Mouse (Mus musculus) megakaryocyte-erythroid progenitor cell, adult 5-6 weeks (primary cell): ENCODE data around the gene Syt9. TPM values are rescaled to one million over a fixed set of nuclear protein-coding genes. Genes with fewer than 3 reads are reported as not detected.

ENCODE experiments used
- ATAC-seq: replicated peaks from 2 replicates; pipeline ENCODE4 v1.8.0; 2016; ENCODE audit warnings: mild to moderate bottlenecking, inconsistent platforms; ENCODE audit not compliant: severe bottlenecking, poor library complexity, low FRiP score, low TSS enrichment
- total RNA-seq, 2 experiments: library from RNA; stranded (forward) in 1 of 2; stranded (reverse) in 1 of 2; fragments of 200-1000, 215-1000 nt in 1 of 2; fragments of >200 nt in 1 of 2; fragmentation: Nextera tagmentation in 1 of 2; gene quantifications; 2 replicates each; pipeline ENCODE4 v1.2.3; 2014 to 2017

Gene Syt9
- total RNA-seq (2014; fragmentation: Nextera tagmentation) (not detected in 2 replicates), total RNA-seq (2017) (not detected in 2 replicates)

DNA sequence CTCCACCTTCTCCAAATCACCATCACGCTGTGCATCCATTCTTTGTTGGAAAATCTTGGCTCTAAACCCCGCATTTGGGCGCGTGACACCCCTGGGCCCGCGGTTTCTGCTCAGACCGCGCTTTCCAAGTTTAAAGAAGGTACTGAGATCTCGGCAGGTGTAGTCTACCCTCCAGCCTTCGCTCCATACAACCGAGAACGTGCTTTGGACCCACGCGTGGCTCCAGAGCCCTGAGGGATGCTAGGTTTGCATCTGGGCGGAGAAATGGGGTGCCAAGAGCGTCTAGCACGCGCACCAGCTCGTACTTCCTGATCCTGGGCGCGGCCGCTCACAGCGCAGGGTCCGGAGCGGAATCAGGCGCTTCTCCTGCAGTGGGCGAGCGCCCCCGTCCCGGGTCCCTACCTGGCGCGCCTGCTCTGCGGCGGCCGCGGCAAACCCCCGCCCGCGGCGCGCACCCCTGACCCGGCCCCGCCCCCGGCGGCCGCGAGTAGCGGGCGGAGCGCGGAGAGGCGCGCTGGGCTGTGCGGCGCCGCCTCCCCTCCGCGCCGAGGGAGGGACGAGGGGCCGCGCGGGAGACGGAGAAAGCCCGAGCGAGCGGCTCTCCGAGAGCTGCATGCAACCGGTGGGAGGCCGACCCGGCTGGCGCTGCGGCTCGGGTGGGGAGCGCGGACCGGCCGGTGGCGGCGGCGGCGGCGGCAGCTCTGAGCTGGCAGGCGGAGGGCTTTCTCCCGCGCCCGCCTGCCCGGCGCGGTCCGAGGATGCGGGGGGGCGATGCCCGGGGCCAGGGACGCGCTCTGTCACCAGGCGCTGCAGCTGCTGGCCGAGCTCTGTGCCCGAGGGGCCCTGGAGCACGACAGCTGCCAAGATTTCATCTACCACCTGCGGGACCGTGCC is at the start of gene Syt9:
Gene Syt9 (plus strand): TSS at position 497 of the 894 bp plus-strand sequence.
- peak; percentile 50; the same call in 1 of the 2 replicates for ATAC-seq

DNA sequence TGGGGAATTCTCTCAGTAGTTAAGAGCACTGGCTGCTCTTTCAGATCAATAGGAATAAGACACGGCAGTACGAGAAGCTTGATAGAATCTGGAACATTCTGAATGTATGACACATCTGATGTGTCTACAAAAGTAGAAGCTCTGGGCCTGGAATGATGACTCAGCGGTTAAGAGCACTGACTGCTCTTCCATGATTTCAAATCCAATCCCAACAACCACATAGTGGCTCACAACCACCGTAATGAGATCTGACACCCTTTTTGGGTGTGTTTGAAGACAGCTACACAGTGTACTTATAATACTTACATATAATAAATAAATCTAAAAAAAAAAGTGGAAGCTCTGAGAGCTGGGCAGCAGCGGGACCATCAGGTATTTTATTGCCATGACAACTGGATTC is 31.5 kb upstream of the Syt9 start:
- ATAC-seq, result no peak

DNA sequence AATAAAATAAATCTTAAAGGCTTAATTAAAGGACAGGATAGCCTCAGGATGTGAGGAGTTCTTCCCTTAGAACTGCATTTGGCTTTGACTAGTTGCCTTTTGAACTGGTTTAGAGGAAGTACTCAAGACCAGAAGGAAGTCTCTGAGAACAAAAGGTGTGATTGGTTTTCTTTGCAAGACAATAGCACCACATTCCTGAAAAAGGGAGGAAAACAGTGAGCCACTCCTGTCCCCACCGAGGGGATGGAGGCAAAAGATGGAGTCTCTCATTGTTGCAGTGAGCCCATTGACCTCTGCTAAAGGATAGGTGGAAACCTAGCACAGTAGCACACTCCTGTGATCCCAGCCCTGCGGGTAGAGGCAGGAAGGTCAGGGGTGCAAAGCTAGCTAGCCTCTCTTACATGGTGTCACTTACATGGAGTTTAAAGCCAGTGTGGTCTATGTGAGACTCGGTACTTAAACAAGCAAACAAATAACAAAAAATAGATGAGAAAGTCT is 30.9 kb upstream of the Syt9 start:
- no peak for ATAC-seq

DNA sequence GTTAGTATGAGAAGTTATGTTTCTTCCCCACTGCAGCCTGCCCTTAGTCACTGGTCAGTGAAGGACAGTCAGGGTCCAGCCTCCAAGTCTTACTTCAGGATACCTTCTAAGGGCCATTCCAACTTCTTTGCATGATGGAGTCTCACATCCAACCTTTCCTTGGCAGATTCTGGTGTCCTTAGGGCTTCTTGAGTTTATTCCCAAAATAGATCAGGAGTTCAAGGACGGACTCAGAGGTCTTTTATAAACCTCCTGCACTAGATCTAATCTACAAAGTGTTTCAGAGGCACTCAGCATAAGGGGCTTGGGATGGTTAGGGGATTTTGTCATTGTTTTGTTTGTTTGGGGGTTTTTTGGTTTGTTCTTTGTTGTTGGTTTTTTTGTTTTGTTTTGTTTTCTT is 30.3 kb upstream of the Syt9 start:
- ATAC-seq, result no peak

DNA sequence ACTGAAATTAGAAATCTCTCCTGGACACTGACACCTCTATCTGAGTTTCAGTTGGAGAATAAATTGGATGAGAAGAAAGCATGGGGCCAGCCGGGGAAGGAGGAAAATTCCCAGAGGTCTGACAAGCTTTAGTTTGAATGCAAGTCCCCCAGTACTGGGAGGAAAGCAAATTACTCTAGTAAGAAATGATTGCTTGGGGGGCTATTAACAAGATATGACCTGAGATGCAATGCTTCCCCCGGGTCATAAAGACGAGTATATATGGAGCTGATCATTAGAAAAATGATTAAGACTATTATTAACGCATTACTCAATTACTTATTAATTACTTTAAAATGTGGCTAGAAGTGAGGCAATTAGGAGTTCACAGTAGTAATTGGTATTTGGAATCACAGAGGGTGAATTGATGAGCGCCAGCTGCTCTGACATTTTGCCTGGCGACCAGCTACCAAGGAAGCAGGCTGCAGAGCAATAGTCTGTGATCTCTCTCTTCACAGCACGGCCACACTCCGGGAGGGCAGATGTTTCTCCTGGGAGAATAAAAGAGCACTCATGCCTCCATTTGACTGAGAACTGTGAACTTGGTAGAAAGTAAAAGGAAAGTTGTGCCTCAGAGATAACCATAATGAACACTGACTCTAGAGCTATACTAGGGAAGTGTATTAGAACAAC is 28.9 kb upstream of the Syt9 start:
- ATAC-seq, result no peak

DNA sequence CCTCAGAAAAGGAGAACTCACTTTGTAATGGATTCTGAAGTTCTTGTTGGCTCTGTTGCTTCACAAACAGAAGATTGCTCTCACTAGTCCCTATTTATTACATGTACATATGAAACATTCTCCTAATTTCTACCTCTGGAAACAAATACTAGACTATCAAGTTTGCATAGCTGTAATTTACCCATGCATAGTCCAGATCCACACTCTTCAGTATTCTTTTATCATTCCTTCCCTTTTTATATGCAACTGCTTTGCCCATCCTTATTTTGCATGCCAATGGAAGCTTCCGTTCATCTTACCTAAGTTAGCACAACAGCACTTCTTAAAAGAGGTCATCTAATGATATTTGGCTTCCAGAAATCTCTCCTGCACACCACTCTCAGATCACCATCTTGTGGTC is 21.3 kb upstream of the Syt9 start:
- ATAC-seq, result no peak

DNA sequence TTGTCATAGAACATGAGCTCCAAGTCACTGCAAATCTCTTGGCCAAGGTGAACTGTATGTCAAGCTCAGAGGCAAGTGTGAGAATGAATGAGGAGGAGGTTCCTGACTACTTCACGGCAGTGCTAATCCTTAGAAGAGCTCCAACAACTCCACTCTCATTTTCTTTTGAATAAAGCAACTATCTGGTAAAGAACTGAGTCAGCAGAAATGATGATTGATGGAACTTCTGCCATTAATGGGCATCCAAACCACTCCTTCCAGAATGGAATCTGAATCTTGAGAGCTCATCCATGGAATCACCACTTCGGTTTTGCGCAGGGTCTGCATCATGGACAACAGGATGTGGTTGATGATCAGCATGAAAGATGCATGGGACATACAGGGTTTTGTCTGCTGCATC is 8.4 kb upstream of the Syt9 start:
- ATAC-seq, result no peak

DNA sequence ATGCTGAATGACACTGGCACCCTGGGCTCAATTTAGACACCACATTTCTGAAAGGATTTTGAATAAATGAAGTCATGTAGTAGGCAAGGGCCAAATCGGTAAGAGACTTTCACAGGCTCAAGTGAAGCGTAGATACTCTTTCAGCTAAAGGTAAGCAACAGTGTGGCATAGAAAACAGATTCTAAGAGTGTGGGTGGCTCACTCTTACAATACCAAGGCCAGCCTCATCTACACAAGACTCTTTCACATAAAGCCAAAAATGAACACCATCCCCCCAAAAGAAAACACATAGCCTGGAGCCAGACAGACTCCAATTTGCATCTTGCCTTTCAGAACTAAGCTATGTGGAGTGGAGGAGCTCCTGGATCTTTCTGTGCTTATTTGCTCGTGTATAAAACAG is 7.9 kb upstream of the Syt9 start:
- ATAC-seq, result no peak

DNA sequence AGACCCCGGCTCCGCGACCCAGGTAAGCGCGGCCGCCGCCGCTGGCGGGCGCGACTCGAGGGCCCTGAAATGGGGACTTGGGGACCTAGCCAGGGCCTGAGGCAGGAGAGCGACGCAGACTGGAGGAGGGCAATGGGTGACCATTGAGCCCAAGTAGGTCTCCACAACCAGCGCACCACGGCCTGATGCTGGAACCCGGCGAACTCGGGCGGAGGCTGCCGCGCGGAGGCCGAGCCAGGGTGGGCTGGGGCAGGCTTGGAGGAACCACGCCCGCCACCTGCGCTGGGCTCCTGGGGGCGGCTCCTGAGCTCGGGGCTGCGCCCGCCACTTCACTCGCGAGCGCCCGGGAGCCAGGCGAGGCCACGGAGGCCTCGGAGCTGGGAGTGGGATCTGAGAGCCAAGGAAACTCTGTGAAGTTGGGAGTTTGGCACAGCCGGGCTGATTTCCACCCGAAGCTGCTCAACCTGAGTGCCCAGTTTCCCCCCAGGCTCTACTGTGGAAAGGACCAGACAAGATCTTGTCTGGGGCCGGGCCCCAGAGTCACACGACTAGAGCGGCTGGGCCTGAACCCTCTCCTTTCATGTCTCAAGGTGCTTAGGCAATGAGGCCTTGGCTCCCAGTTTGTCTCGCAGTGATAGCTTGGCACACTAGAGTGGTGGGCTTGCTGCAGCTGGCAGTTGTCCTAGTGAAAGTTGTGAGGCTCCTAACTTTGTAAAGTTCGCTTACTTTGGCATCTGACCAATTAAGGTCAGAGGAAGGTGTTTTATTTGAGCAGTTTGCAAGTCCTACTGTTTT is 795 bp downstream of the Syt9 start:
- no peak for ATAC-seq

DNA sequence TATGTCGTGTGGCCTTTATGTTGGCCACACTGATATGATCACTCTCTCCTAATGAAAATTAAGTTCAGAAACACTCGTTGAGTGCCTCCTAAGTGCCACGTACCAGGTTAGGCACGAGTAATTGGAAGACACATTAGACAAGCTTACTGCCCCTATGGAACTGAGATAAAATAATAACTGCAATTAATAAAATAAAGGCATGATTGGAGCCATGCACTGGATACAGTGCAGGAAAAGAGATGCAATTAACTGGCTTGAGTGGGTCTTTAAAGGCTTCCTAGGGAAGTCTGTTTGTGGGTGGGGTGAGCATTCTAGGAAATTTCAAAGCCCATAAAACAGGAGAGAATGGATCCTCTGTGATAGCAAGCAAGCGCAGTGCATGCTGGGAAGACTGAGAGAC is 10.0 kb downstream of the Syt9 start:
- ATAC-seq, result no peak

DNA sequence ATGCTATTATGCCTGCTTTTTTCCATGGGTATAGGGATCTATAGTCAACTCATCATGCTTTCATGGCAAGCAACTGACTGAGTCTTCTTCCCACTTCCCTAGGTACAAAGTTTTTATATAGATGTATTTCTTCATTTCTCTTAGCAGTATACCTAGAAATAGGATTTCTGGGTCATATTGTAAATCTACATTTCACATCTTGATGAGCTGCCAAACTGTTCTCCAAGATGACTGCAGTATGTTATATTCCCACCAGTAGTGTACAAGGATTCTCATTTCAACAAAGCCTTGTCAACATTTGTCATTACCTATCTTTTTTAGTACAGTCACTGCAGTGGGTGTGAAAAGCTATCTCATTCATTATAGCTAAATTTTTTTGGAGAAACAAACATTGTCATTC is 19.1 kb downstream of the Syt9 start:
- ATAC-seq, result no peak

DNA sequence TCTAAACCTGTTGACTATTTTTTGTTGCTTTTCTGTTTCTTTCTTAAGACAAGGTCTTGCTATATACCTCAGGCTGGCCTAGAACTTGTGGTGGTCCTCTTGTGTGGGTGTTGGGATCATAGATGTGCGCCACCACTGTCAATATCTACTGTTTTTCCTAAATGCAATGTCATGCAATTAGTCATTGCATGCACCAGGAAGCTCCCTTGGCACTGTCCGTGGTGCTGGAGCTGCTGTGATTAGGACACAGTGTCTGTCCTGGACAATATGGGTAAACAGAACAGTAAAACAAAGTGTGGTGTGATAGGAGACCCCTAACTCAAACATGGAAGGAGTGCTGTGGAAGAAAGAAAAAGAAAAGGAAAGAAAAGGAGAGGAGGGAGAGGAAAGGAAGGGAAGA is 22.2 kb downstream of the Syt9 start:
- ATAC-seq, result no peak

DNA sequence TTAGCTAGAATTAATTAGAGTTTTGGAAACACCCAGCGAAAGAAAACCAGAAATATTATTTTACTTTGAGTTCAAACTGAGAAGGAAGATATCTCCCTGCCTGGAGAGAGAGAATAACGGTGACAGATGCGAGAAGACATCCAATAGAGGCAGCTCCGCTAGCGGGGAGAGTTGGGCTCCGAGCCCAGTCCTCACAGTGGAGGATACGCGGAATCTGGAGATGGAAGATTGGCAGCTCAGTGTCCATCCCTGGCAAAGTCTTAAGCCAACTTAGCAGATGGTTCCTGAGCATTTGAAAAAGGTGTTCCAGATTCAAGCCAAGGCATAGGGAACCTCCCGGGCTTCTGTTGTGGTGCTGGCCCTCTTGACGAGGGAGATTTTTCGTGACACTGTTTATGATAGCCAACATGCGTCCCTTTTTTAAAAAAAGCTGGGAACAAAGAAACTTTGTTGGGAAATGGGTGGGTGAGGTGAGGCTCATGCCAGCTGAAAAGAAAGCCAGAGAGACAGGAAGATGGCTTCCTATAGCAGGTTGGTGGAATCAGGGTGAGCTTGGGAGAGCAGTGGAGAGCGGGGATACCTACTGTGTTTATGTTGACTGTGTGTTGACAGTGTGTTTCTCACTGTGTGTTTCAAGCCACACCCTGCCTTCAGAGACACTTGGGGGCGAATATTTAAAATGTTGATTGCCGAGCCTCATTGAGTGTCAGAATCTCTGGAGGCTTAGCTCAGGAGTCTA is 29.7 kb downstream of the Syt9 start:
- no peak for ATAC-seq

DNA sequence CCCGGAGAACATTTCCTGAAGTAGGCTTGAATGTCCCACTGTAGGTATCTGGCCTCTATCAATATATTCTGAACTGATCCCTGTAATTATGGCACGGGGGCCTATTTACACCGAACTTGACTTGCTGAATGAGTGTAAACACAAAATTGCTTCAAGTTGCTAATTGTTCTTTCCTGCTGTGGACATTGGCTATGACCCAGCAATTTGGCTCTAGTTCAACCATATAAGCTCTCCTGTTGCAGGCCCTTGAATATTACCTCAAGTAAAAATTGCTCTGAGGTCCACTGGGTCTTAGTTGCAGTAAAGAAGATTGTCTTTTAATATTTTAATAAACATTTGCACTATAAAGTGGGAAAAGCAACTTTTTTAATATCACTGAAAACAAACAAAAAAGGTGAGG is 32.7 kb downstream of the Syt9 start:
- no peak for ATAC-seq

DNA sequence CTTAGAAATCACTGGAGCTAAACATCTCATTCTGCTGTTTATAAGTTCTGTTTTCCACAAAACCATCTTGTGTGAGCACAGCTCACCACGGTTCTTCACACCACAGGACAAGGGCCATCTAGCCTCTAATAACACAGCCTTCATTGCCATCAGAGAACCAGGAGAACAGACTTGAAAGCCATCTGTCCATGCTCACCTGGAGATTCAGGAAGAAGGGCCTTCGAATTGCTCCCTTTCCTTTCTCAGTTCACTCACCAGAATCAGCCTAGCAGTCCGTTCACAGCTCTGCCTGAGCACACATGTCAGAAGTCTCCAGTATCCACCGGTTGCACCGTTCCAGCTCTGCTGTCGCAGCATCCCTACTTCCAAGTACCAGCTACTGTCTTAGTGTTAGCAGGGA is 44.4 kb downstream of the Syt9 start:
- ATAC-seq, result no peak

DNA sequence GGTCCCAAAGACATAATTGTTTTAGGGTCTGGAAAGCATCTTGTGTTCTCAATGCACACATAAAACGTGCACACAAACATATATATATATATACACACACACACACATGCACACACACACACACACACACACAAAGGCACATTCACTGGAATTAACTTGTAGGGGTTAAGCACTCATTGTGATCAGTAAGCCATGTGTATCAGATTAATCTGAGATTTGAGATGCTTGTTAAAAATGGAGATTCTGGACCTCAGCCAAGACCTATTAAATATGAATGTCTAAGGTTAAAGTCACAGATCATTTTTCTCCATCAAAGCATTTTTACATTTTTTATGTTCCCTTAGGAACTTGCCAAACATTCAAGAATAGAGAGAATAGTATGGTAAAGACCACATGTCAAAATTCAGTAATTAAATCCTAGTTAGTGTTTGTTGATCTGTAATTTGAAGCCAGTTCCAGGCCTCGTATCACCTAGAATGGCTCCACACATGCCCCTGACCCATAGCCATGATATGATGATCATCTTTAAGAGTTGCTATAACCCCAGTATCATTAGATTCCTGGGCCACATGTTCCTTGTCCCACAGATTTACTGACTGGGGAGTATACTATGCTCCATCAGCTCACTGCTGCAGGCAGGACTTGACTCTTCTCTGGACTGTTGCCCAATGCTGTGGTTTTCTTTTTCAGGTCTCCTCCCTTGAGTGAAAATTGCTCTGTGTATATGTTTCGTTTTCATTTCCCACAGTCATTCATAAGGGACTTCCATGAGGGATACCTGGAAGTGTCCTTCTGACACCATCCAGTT is 46.7 kb downstream of the Syt9 start:
- no peak for ATAC-seq

DNA sequence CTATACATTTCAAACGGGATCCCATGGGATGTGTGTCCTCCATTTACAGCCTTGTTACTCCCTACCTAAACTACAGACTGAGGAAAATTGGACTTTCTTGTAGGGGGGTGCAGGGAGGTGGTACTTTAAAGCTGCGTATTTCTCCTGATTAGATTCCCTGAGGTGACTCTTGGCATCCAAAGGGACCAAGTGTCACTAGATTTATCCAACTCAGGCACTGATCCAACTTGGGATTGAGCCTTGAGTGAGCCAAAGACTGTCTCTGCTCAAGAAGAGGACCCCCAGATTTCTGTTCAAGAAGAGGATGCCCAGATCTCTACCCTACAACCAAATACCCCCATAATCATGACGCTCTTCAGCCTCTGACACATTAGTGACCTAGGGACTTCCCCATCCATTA is 66.9 kb downstream of the Syt9 start:
- no peak for ATAC-seq

DNA sequence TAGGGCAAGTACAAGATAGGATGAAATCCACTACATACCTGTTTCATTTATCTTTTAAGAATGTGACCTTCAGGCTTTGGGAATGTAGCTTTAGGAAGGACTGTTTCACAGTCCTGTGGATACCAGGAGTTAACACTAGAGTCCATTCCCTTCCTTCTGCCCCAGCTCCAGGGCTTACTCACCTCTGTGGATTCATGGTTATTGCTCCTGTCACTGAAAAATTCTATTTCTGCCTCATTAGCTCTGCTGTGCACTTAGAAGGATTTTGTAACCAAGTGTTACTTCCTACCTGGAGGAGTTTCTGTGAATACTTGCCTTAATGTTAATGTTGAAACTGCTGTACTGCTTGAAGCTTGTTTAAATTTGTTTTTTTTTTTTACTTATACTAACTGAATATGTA is 74.1 kb downstream of the Syt9 start:
- no peak for ATAC-seq

DNA sequence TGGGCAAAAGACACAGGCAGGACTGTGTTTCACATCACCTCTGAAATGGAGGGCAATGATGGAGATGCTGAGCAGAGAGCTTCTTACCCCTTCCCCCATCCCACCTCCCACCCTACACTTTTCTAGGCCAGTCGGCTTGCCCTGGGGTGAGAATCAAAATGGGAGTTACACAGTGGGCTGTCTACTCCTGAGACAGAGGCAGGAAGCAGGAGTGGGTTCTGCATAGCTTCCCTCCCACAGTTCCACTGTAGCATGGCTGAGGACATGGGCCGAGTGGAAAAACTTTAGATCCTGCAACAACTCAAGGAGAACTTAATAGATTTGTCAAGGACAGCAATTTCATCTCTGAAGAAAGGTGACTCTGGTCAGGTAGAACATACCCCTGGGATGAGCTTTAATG is 84.1 kb downstream of the Syt9 start:
- no peak for ATAC-seq
